Mouse (Mus musculus) T-helper 2 cell (primary cell): ENCODE measurements around the gene Vps35l.

ENCODE experiments used
- in situ Hi-C: fragments of 300-600 bp; cut with MboI, MseI; formaldehyde crosslinking; loops from one replicate; pipeline ENCODE4 v1.15.1; 2025; ENCODE audit warnings: high pct_unique_total_duplicates

Vps35l gene

DNA sequence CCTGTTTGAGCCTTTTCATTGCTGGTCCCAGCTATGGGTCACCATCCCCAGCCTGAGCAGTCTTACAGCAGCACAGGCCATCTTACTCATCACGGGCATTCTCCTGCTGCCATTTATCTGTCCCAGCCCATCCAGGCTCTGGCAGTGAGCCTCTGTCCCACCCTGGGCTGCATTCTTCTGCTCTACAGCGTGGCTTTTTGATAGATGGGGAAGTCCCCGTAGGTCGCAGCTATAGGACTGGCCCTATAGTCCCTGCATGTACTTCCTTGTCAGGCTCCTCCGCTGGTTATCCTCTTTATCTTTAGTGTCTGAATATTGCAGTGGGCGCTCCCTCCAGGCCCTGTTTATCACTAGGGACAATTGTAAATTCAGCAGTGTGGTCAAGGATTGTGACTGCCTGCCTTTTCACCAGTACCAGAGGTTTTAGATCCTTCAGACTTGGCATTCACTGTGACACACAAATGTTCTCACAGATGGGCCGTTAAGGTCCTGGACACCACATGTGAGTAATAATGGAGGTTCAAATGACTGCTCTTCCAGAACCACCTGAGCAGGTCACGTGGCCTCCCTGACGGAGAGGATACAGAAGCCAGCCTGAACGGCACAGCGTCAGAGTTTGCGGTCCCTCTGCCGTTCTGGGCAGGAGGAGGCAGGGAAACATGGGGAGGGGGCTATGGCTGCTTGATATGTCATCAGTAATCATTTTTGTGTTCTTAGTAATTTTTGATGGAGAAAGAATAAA is 11.0 kb upstream of the Vps35l start:
- in situ Hi-C loops: loop anchor here (10.0 to 25.0 kb wide), 3 partner anchors 983 to 1908 kb away; partner anchors contain the start of genes Thumpd1 and Uqcrc2

DNA sequence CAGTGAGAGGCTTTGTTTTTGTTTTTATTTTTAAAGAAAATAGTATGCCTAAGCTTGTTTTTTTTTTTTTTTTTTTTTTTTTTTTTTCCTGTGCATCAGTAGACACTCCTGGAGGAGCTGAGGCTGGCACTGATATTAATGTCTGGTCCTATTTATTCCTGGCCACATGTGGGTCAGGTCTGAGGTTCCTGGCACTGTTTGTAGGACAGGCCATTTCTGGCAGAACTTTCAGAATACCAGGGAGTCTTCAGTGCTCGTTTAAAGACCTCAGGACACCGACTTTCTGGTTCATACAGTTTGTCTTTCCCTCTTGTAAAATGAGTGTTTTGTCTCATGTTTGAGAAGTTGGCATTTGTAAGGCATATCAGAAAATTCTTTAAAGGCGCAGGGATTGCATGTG is 8.2 kb upstream of the Vps35l start:
- in situ Hi-C loops: loop anchor here (25.0 kb wide), 2 partner anchors 981 to 1906 kb away; partner anchors contain the start of genes Thumpd1 and Uqcrc2

DNA sequence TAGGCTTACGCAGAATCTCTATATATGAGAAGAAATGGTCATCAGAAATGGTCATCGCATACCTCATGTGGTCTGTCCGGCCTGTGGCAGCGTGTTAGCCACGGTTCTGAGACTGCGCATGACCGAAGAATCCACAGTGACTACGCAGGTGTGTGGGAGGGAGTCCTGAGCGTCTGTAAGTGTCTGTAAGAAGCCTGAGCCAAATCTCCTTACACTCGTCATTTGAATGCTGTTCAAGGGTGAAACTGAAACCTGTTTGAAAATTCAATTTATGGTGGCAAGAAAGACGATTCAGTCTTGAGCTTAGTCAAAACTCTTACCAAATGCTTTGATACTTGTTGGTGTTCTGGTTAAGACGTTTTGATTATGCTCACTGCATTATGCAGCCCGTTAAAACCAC is 6.8 kb upstream of the Vps35l start:
- in situ Hi-C loops: loop anchor here (25.0 kb wide), 2 partner anchors 979 to 1904 kb away; partner anchors contain the start of genes Thumpd1 and Uqcrc2

DNA sequence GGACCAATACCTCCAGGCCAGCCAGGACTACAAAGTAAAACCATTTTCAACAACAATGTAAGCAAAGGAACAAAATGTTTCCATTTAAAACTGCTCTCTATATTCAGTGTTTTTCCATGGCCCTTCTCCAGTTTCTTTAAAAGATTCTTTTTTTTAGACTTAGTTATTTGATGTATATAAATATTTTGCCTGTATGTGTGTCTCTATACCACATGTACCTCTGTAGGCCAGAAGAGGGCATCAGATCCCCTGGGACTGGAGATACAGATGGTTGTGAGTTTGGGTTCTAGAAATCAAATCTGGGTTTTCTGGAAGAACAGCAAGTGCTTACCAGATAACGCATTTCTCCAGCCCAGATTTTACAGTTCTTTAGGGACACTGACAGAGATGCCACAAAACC is 1.3 kb upstream of the Vps35l start:
- in situ Hi-C loops: loop anchor here (25.0 kb wide), 2 partner anchors 974 to 1899 kb away; partner anchors contain the start of genes Thumpd1 and Uqcrc2

DNA sequence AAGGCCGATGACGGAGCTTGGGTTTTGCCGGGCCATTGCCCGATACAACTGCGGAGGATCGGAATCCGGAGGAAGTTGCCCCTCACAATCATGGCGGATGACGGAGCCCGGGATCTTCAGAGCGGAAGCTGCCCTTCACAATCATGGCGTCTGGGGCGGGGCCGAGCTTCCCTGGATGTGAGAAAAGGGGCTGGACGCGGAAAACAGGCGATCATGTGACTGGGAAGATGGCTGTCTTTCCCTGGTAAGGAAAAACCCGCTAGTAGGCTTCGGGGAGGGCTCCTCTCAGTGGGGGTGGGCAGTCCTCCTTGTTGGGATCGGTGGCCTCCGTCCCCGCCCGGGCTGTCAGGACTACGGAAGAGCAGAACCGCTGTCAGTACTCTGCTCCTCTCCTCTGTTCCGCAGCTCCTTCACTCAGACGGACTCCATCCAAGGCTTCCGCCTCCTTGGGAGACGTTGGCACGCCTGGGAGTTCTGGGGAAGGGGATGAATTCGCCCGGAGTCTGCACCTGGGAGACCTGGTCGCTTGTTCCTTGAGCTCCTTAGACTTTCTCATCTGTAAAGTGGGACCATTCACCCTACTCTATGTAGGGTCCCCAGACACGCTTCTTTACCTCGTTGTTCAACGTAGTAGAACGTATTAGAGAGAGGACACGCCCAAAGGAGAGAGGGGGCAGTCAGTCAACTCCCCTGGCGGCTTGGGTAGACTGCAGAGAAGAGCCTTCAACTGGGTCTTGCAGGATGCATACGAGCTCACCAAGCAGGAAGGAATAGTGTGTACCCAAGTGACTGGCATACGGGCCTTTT is 709 bp downstream of the Vps35l start:
- in situ Hi-C loops: loop anchor here (25.0 kb wide), 2 partner anchors 972 to 1897 kb away; partner anchors contain the start of genes Thumpd1 and Uqcrc2

DNA sequence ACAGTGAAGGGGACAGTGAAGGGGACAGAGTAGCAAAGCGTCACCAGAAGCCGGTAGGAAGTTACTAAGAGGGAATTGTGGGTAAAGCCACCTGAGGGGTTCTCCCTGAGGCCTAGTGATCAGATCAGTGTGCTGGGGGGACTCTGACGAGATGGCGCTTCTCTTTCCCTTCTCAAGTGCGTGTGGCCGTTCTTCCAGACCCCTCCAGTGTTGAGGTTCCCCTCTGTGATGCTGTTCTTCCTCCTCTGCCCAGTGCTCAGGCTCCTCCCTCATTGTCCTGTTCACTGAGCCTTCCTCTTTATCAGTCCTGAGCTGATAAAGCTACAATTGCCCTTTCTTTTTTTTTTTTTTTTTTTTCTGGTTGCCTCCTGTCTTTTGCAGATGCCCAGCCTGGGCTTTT is 2.3 kb downstream of the Vps35l start:
- in situ Hi-C loops: loop anchor here (25.0 kb wide), 2 partner anchors 970 to 1895 kb away; partner anchors contain the start of genes Thumpd1 and Uqcrc2

DNA sequence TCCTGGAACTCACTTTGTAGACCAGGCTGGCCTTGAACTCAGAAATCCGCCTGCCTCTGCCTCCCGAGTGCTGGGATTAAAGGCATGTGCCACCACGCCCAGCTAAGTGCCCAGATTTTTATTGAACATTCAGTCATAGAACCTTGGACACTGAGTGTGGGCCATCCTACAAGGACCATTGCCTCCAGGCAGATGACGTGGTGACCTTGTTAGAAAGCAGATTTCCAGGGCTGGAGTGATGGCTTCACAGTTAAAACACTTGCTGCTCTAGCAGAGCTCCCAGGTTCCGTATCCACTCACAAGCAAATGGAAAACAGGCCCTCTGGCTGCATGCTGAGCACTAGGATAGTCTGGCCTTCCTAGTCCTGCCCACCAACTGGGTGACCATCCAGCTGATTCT is 4.7 kb downstream of the Vps35l start:
- in situ Hi-C loops: loop anchor here (25.0 kb wide), 2 partner anchors 968 to 1893 kb away; partner anchors contain the start of genes Thumpd1 and Uqcrc2

DNA sequence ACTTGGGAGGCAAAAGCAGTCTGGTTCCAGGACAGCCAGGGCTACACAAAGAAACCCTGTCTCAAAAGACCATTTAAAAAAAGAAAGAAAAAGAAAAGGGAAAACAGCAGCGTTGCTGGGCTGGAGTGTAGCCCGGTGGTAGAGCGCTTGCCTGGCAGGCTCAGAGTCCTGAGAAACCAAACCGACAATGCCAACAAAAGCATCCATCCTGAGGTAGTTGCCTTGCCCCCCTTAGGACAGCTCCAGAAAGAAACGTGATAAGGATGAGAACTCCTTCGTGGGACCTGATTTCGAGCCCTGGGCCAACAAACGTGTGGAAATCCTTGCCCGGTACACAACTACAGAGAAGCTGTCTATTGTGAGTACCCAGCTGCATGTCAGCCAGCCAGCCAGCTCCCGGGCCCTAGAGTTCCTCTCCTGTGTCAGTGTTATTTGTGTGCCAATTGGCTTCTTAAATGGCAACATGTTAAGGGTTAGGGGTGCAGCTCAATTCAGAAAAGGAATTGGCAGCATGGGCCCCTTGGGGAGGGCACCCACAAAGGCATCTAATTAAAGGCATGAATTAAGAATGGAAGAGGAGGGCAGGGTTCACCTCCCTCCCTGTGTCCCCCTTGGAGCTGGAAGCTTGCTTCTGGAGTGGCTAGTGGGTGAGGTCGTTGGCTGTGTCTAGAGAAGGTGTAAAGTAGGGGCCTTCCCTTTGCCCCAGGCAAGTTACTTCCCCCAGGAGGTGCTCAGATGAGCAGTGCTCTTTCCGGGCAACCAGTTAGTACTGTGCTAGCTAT is 8.1 kb downstream of the Vps35l start:
- in situ Hi-C loops: loop anchor here (25.0 kb wide), 2 partner anchors 964 to 1889 kb away; partner anchors contain the start of genes Thumpd1 and Uqcrc2

DNA sequence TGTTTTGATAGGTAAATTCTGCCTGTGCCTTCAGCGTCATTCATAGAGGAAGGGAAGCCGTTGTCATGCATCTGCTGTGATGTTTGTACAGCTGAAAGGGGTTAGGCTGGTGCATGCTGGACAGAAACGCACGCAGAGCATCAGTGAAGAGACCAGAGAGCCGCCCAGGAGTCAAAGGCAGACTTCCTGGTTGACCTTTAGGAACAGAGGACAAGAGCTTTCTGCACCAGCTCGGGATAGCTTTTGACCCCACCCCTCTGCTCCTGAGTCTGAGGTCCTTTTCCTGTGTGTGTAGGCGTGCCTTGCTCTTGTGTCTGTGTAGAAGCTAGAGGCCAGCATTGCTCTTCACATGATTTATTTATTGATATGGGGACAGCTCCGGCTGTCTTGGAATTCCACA is 9.7 kb downstream of the Vps35l start:
- in situ Hi-C loops: loop anchor here (25.0 kb wide), 3 partner anchors 763 to 1888 kb away; partner anchors contain the start of genes Acsm5, Pdilt, Thumpd1 and Uqcrc2

DNA sequence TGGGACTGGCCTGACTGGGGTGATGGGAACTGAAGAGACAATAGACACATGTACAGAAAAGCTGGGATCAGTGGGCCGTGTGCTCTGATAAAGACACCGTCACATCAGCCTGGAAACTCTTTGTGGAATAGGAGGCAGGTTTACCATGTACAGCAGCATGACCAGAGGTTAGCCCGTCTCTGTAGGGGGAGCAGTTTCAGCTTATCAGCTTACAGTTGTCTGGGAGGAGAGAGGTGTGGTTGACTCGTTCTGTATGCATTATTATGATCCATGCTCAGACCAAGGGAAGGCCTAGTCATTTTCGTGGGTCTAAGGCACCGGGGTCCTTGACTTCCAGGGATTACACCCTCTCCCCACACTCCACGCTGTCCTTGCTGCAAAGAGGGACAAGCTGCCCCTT is 11.6 kb downstream of the Vps35l start:
- in situ Hi-C loops: loop anchor here (25.0 kb wide), 1 partner anchor 761 kb away; the partner anchor contains the start of genes Acsm5 and Pdilt

DNA sequence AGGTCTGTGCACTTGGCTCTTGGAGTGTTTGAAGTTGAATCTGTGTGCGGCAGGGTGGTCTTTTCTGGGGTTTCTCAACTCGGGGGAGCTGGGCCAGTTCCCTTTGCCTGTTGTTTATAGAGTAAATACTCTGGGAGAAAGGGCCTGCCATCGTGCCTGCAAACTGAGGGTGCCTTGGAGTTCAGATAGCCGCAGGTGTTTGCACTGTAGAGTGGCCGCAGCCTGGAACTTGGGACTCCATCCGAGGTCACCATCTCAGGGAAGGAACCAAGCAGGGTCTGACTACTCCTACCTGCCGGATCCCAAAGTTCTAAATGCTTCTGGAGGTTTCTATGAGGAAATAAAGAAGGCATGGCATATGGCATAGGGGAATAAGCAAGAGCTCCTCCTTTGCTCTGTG is 15.7 kb downstream of the Vps35l start:
- in situ Hi-C loops: loop anchor here (25.0 kb wide), 1 partner anchor 757 kb away; the partner anchor contains the start of genes Acsm5 and Pdilt

DNA sequence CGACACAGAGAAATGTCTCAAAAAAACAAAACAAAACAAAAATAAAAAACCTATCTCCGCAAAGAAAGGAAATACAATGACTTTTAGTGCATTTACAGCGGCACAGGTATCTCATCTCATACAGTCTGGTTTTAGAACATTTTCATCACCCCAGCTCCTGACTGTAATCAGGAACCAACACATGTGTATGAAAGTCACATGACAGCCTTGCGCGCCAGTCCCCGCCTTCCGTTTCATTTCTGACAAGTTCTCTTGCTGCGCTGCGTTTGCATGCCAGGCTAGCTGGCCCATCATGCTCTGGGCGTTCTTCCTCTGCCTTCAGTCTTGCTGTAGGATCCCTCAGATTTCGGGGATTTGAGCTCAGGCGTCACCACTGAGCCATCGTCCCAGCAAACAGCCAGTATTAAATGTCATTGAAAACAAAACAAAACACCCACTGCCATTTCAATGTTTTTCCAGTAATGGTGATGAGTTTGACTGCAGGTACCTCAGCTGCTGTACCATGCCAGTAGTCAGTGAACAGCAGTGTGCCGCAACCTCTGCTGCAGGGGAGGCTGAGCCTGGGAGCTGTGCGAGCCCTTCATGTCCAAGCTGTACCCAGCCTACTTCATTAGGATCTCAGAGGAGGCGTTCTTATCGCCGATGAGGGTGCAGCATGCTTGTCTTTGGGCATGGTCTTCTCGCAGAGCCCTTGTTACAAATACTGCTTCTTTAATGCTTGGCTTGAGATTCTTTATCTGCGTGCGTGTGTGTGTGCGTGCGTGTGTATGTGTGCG is 16.7 kb downstream of the Vps35l start:
- in situ Hi-C loops: loop anchor here (25.0 kb wide), 1 partner anchor 756 kb away; the partner anchor contains the start of genes Acsm5 and Pdilt

DNA sequence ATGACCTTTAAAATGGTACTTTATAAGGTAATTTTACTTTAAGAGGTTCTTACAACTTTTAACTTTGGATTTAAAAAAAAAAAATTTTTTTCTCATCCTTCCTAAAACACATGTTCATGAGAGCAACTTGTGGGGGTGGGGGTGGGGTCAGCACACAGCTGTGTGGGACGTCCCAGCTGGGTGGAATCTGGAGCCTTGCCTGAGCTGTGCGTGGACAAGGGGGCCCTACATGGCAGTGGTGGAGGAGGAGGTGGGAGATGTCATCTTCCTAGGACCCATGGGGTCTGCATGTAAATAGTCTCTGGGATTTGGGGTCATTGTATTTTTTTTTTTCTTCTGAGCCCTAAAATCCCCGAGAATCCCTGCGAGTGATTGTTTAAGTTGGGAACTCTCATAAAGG is 18.3 kb downstream of the Vps35l start:
- in situ Hi-C loops: loop anchor here (25.0 kb wide), 1 partner anchor 754 kb away; the partner anchor contains the start of genes Acsm5 and Pdilt

DNA sequence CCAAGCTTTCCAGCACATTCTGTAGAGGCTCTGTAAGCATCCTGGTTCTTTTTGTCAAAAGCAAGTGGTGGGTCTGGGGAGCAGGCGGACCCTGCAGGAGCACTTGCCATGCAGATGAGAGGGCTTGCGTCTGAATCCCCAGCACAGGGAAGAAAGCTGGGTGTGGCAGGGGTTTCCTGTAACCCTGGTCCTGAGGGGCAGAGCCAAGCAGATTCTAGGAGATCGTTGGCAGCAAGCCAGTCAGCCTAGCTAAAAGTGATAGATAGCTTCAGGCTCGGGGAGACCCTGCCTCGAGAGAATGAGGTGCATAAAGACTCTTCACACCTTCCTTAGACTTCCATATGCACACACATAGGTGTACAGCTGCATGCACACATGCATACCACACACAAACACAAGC is 19.3 kb downstream of the Vps35l start:
- in situ Hi-C loops: loop anchor here (25.0 kb wide), 1 partner anchor 753 kb away; the partner anchor contains the start of genes Acsm5 and Pdilt

DNA sequence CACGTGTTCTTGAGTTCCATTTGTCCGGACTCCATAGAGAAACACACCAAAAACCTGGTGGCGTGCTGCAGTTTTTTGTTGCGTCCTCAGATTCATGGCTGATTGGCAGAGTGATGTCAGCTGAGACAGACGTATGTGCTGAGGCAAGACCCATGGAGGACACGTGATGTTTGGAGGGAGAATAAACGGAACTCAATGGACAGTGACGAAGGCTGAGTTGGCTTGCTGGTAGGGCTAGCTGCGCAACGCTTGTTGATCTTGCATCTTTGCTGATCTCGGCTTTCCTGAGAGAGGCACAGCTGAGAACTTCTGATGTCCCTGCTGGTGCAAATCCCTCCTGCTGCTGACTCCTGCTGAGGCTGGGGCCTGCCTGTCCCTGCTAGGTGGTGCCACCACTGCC is 23.9 kb downstream of the Vps35l start:
- in situ Hi-C loops: loop anchor here (25.0 kb wide), 1 partner anchor 748 kb away; the partner anchor contains the start of genes Acsm5 and Pdilt

DNA sequence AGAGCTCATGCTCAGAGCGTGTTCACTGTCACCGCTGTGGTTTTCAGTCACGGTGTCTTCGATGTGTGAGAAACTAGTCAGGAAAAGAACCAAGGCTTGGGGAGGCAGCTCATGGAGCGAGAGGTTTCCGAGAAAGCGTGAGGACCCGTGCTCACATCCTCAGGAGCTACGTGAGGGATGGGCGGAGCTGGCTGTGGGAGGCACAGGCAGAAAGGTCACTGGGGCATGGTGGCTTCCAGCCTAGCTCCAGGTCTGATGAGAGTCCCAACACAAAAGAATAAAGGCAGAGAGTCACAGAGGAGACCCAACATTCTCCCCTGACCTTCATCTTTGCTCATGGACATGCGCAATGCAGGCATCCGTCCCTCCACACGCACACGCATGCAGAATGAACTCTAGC is 24.7 kb downstream of the Vps35l start:
- in situ Hi-C loops: loop anchor here (5.0 to 25.0 kb wide), 2 partner anchors 233 to 748 kb away; partner anchors contain the start of genes Acsm5, Gprc5b and Pdilt

DNA sequence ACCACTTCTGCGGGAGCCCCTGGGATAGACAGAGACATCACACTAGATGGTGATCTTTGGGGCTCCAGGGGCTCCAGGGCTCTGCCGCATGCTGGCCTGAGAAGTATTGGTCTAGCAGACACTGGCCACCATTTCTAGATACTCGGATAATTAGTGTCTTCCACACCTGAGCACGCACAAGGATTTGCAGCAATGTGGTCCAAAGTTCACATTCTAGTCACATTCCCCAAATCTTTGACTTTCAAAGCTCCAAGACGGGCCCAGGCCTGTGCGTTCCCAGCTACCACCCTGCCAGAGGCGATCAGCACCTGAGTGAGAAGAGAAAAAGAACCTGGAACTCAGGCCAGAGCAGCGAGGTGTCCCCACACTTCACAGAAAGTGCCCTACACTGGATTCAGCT is 25.6 kb downstream of the Vps35l start:
- in situ Hi-C loops: loop anchor here (5.0 to 25.0 kb wide), 2 partner anchors 232 to 747 kb away; partner anchors contain the start of genes Acsm5, Gprc5b and Pdilt

DNA sequence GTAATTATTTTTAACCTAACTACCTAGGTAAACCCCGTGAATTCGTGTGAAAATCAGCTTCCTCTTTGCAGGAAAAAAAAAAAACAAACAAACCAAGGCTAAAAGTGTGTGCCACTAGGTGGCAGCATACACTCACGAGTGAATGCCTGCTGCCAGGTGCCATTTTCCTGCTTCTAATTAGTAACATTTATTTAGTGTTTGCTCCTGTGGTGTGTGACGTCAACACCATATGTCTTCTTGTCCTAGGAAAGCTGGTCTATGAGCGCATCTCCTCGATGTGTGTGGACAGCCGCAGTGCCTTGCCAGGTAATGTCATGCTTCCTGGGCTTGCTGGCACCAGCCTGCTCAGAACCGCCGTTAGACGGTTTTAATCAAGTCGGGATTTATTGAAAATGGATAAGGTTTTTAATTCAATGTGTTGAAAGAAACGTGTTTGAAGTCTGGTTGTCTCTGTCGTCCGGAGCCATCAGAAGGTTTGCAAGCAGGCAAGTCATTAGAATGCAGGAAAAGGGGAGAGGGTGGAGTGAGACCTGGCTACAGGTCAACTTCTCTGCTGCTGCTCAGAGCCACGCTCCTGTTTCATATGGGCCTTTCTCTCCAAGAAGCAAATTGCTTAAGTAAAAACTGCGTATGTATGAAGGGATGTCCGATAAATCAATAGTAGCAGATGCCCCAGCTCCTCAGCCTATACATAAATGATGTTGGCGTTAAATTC is 26.2 kb downstream of the Vps35l start:
- in situ Hi-C loops: loop anchor here (5.0 to 25.0 kb wide), 2 partner anchors 231 to 746 kb away; partner anchors contain the start of genes Acsm5, Gprc5b and Pdilt

DNA sequence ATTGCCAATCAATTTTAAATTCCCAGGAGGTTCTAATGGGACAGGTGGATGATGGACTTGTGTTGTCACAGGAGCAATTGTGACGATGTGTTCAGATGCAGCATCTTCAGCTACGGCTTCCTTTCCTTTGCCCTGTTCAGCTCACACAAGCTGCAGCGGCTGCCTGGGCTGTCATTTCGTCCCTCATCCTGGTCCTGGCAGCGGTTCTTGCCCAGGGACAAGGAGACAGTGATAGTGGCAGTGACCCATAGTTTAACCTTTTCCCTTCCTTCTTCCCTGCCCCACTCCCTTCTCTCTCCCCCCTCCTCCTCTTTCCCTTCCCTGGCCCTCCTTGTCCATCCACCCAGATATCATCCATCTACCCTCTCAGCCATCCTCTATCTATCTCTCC is 26.8 kb downstream of the Vps35l start:
- in situ Hi-C loops: loop anchor here (5.0 to 25.0 kb wide), 2 partner anchors 230 to 745 kb away; partner anchors contain the start of genes Acsm5, Gprc5b and Pdilt
